Mouse (Mus musculus): ENCODE measurements around the gene Gpd1.
"Not testable (repeated sequence)": the region's sequence is repeated elsewhere in the genome, so short reads cannot be mapped to it uniquely, and the experiment has no call there.

Gpd1 gene

GRCm38 (mm10) chr15:99723120-99723514 is 5.8 kb downstream of the Gpd1 start:
- no peak for DNase-seq

- peak; percentile 64 for DNase-seq
Measured at GRCm38 (mm10) chr15:99723515-99724291, 6.4 kb downstream of the Gpd1 start.

DNA sequence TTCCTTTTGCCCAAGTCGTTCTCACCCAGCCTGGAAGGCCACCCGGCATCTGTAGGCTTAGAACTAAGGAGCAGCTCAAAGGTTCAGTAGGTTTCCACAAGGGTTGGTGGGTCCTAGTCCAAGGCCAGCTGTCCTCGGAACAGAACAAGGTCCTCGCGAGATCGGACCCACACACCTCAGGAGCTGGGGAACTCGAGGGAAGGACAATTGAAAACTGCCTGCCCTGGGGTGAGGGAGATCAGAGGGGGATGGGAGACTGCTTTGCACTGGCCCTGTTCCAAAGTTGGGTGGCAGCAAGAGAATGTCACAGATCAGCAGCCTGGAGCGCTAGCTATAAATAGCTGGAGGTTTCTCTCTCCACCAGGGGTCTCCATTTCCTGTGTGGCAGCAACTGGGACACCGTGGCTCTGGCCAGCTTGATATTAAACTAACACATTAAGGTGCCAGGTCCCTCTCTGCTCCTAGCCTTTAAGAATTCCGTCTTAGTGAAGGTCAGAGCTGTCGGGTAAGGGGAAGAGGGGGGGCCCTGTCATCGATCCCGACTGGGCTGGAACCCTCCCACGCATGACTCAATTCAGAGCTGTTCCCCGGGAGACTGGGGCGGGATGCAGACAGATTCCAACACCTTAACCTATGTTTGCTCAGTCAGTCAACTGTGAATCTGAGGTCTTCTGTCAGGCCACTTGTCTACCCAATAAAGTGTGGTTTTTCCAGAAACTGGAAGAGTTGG is 7.1 kb downstream of the Gpd1 start:
- DNase-seq = peak; percentile 70

GRCm38 (mm10) chr15:99725341-99726155 is 8.2 kb downstream of the Gpd1 start, which contains the start of gene Cox14:
Gene Cox14 (plus strand): TSS chr15:99725618.
- DNase-seq = peak; percentile 98

DNA sequence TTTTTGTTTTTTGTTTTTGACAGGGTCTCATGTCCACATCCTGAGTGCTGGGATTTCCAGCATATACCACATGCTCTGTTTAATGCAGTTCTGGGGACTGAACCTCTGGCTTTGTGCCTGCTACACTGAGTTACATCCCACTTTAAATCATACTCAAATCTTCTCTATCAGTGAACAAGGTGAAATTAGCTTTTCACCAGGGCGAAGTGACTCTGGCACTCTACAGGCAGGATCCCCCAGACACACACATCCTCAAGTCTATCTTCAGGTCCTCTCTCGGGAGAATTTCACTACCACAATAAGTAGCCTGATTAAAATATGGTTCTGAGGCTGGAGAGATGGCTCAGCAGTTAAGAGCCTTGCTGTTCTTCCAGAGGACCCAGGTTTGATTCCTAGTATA is 9.2 kb downstream of the Gpd1 start:
- DNase-seq = no peak

- DNase-seq = not testable (repeated sequence)
Measured at GRCm38 (mm10) chr15:99727039-99727438, 9.7 kb downstream of the Gpd1 start.

- DNase-seq = no peak
Measured at GRCm38 (mm10) chr15:99727525-99727924, 10.2 kb downstream of the Gpd1 start.

DNA sequence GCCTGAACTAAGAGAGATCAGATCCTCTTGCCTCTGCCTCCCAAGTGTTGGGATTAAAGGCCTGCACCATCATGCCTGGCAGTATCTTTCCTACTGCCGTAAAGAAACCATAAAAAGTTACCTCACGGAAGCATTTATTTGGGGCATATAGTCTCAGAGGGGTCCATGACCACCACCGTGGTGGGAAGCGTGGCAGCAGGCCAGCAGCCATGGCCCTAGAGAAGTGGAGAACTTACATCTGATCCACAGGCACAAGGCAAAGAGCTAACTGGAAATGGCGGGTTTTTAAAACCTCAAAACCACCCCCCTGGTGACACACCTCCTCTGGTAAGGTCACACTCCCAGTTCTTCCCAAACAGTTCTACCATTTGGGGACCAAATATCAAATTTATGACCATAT is 10.9 kb downstream of the Gpd1 start:
- DNase-seq = no peak

- no peak for DNase-seq
Measured at GRCm38 (mm10) chr15:99729056-99729783, 11.9 kb downstream of the Gpd1 start.

GRCm38 (mm10) chr15:99731167-99731566 is 13.9 kb downstream of the Gpd1 start:
- DNase-seq = no peak

GRCm38 (mm10) chr15:99731678-99732077 is 14.4 kb downstream of the Gpd1 start:
- DNase-seq = no peak

GRCm38 (mm10) chr15:99733186-99733585 is 15.9 kb downstream of the Gpd1 start:
- DNase-seq = no peak

DNA sequence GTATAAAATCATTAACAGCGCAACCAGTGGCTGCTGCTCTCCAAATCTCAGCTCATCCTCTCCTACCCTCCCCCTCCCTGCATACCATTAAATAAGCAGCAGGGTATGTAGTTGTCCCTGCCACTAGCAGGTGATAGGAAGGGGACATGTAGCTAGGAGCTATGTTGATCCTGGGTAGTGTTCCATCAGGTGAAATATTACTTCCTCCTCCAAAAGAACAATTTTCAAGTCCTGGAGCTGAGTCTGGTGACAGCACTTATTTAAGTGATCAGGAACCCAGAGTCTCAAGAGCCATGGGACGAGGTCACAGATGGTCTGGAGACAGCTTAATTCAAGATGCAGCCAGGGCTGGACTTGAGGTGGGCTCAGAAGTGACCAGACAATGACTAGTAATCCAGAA is 18.3 kb downstream of the Gpd1 start:
- DNase-seq = peak; percentile 100

- DNase-seq = no peak
Measured at GRCm38 (mm10) chr15:99736675-99737074, 19.4 kb downstream of the Gpd1 start.

DNA sequence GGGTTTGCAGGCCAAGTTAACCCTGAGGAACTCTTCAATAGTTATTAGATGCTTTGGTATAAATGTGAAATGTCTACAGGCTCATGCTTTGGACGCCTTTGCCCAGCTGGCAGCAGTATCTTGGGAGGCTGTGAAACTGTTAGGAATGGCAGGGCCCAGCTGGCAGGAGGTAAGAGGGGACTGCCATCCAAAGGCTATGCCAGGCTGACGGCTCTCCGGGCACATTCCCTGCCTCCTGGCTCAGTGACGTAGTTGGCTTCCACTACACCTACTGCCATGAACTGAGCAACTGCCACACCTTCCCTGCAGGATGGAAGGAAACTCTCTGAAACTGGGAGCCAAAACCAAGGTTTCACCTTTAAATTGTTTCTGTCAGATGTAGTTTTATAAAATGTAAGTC is 22.9 kb downstream of the Gpd1 start:
- DNase-seq = no peak

DNA sequence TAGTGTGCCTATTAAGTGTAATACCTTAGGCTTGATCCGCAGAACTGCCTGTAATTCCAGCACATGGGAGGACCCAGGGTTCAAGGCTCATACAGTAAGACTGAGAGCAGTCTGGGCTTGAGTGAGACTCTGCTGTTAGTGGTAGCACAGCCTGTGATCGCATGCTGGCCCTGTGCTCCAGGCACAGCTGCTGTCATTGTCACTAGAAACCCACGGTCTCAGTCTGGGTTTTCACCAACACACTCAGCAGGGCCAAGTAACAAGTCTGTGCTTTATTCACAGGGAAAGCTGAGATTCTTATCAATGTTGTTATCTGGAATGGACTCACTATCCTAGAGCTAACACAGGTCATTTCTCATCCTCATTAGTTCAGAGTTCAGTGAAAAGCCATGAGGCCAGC is 36.9 kb downstream of the Gpd1 start:
- DNase-seq = no peak

GRCm38 (mm10) chr15:99767467-99767866 is 50.2 kb downstream of the Gpd1 start:
- no peak for DNase-seq

GRCm38 (mm10) chr15:99768761-99769160 is 51.4 kb downstream of the Gpd1 start:
- no peak for DNase-seq

GRCm38 (mm10) chr15:99771004-99771500 is 53.7 kb downstream of the Gpd1 start:
- DNase-seq = no peak

GRCm38 (mm10) chr15:99771601-99772276 is 54.4 kb downstream of the Gpd1 start:
- DNase-seq = peak; percentile 46

DNA sequence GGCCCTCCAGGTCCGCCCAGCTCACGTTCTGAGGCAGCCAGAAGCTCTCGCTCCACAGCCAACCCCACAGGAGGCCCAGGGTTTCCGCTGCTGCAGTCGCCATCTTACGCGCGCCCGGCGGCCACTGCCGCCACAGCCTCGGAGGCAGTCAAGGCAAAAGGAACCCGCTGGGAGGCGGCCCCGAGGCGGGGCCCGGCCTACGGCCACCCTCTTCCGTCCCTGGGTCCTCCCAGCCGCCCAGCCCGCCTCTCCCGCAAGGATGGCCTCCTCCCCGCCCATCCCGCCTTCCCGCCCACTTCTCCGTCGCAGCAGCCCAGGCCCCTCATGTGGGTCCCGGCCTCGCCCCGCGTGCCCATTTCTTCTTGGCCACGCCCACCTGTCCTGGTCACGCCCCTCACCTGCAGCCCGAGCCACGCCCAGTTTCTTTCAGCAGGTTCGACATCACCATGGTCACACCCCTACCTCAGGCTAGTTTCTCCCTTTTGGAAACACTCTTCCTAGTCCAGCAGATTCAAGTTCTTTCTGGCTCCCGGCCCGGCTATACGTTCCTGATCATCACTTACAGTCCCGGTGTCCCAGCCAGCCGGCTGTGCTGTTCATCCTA is 55.1 kb downstream of the Gpd1 start:
- peak; percentile 78 for DNase-seq

GRCm38 (mm10) chr15:99772881-99772924 is 55.4 kb downstream of the Gpd1 start, which contains the start of gene Cers5:
Gene Cers5 (minus strand): TSS chr15:99772885.
- DNase-seq = not testable (repeated sequence)

All from cerebellum, adult 8-10 months (tissue).